Mouse (Mus musculus) liver, embryonic 11.5 days (tissue): Measurements from ENCODE around the gene Klf16. TPM values are rescaled to one million over a fixed set of nuclear protein-coding genes. Genes with fewer than 3 reads are reported as not detected.
A peak's percentile ranks its signal among the peaks of the same experiment; 100 is the strongest.

Source experiments
- ATAC-seq: fragments of 200-750 bp; cut with Nextera tagmentation; replicated peaks from 2 replicates; pipeline ENCODE4 v1.8.0; 2017; ENCODE audit warnings: moderate number of reproducible peaks, mild to moderate bottlenecking, moderate TSS enrichment, moderate library complexity; ENCODE audit not compliant: low FRiP score
- DNase-seq: peaks from one replicate; pipeline ENCODE4 v3.0.0-alpha.2; 2017; ENCODE audit warnings: low spot score
- H3K27ac ChIP-seq: fragments of 300-500 bp; sonication (generic); 2 replicates; pipeline ENCODE4 v1.5.1; 2014; ENCODE audit warnings: mild to moderate bottlenecking, low read depth, low read length, control low read depth
- H3K27me3 ChIP-seq: fragments of 300-500 bp; sonication (generic); replicated peaks from 2 replicates; pipeline ENCODE4 v1.6.1; 2014; ENCODE audit warnings: low read length, mixed read lengths; ENCODE audit not compliant: control insufficient read depth, insufficient read depth
- H3K36me3 ChIP-seq: fragments of 300-500 bp; sonication (generic); 2 replicates; pipeline ENCODE4 v1.6.1; 2014; ENCODE audit warnings: mild to moderate bottlenecking, low read length, moderate library complexity, mixed read lengths; ENCODE audit not compliant: control insufficient read depth, insufficient read depth
- H3K4me1 ChIP-seq: fragments of 300-500 bp; sonication (generic); replicated peaks from 2 replicates; pipeline ENCODE4 v1.6.1; 2014; ENCODE audit warnings: low read length, mixed read lengths; ENCODE audit not compliant: control insufficient read depth, insufficient read depth
- H3K4me2 ChIP-seq: fragments of 300-500 bp; sonication (generic); 2 replicates; pipeline ENCODE4 v1.6.1; 2014; ENCODE audit warnings: mild to moderate bottlenecking, control low read depth, moderate library complexity
- H3K4me3 ChIP-seq: fragments of 300-500 bp; sonication (generic); 2 replicates; pipeline ENCODE4 v1.5.1; 2014; ENCODE audit warnings: low read depth, low read length, control low read depth
- H3K9ac ChIP-seq: fragments of 300-500 bp; sonication (generic); 2 replicates; pipeline ENCODE4 v1.6.1; 2014; ENCODE audit warnings: low read depth, low read length, control low read depth
- H3K9me3 ChIP-seq: fragments of 300-500 bp; sonication (generic); 2 replicates; pipeline ENCODE4 v1.6.1; 2016; ENCODE audit warnings: low read length, inconsistent platforms, mixed read lengths; ENCODE audit not compliant: control insufficient read depth
- WGBS: fragments of 180-500 bp; shearing (Covaris S2); extraction: QIAGEN DNeasy Blood & Tissue Kit; methylation state at CpG from one replicate; pipeline ENCODE4 v1.1.7; 2014; 5-methylcytosine and 5-hydroxymethylcytosine counted together
- polyA plus RNA-seq: library from polyadenylated mRNA; unstranded; fragments of >200 nt; fragmentation: Nextera tagmentation; extraction: Ambion mirVana; gene quantifications from 2 replicates; pipeline ENCODE4 v1.2.1, GENCODE M21; 2014

The Klf16 gene
- polyA plus RNA-seq, 1 experiment from 2014 or later, result 11.4 TPM

- Histone ChIP-seq H3K4me3 (no peak overlapping the region), H3K4me2 (no peak overlapping the region; the same call in 1 of the 2 replicates), H3K27me3 (no peaks in the 10 kb centered on the region), H3K36me3 (peaks cover 56% of the 10 kb centered on the region), H3K9ac (no peak overlapping the region), H3K9me3 (no peaks in the 10 kb centered on the region), H3K4me1 (peaks cover 22% of the 10 kb centered on the region), H3K27ac (peak overlapping the region; percentile 13)
- no peak for ATAC-seq
- no peak for DNase-seq
- WGBS, result 92% methylated on average over 15 of the region's 15 CpGs
Observed at GRCm38 (mm10) chr10:80547539-80547938, 29.6 kb downstream of the Klf16 start.

DNA sequence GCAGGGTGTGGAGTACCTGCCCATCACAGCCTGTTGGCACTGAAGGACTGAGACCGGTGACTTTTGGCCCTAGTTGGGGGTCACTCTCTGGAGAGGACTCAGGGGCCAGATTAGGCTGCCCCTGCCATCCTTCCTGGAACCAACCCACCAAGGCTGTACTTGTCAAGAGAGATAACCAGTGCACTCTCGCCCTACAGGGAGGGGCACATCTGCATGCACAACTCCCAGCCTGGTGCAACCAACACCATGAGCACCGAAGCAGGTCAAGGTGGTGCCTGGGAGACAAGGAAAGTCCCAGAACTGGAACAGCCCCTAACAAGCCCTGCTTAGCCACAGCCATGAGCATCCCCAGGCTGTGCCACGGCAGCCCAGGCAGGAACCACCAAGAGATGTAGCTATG, 30.2 kb downstream of the Klf16 start:
- Histone ChIP-seq H3K4me3 (no peak overlapping the region), H3K4me1 (peaks cover 17% of the 10 kb centered on the region), H3K9ac (no peak overlapping the region; the same call in 1 of the 2 replicates), H3K27ac (peak overlapping the region; percentile 13; the same call in 1 of the 2 replicates), H3K27me3 (no peaks in the 10 kb centered on the region), H3K4me2 (peak overlapping the region; percentile 16; the same call in 1 of the 2 replicates), H3K36me3 (peaks cover 62% of the 10 kb centered on the region), H3K9me3 (no peaks in the 10 kb centered on the region)
- 72% methylated on average over 4 of the region's 4 CpGs for WGBS
- ATAC-seq, result peak; percentile 56
- no peak for DNase-seq

- H3K36me3 ChIP-seq, result peaks cover 64% of the 10 kb centered on the region
- H3K27me3 ChIP-seq, result no peaks in the 10 kb centered on the region
- ATAC-seq, result no peak
- no peak for DNase-seq
- no peak overlapping the region for H3K9ac ChIP-seq
- WGBS, result 92% methylated on average over 8 of the region's 8 CpGs
- H3K27ac ChIP-seq, result no peak overlapping the region
- H3K4me3 ChIP-seq, result no peak overlapping the region
- no peaks in the 10 kb centered on the region for H3K9me3 ChIP-seq
- peaks cover 17% of the 10 kb centered on the region for H3K4me1 ChIP-seq
- no peak overlapping the region for H3K4me2 ChIP-seq
Observed at GRCm38 (mm10) chr10:80545590-80545989, 31.5 kb downstream of the Klf16 start.

DNA sequence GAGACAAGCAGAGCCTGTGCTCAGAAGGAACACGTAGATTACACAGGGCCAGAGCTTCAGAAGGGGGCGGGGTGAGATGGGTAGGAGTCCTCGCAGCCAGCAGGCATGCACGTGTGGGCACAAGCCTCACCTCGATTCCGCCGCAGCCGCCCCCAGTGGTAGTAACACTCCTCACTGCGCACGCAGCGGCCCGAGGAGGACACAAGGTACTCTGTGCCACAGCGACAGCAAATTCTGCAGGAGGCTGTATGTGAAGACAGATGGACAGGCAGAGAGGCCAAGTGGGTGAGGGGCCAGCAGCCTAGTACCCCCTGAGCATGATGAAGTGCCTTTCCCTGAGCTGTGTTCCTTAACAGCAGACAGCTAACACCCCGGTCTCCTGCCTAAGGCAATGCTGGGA, 33.2 kb downstream of the Klf16 start:
- Histone ChIP-seq H3K36me3 (peaks cover 55% of the 10 kb centered on the region), H3K4me2 (no peak overlapping the region), H3K9me3 (no peaks in the 10 kb centered on the region), H3K27me3 (no peaks in the 10 kb centered on the region), H3K27ac (no peak overlapping the region), H3K4me3 (no peak overlapping the region), H3K9ac (no peak overlapping the region), H3K4me1 (peaks cover 17% of the 10 kb centered on the region)
- 90% methylated on average over 14 of the region's 14 CpGs for WGBS
- DNase-seq, result no peak
- no peak for ATAC-seq

- H3K9ac ChIP-seq, result no peak overlapping the region
- no peaks in the 10 kb centered on the region; the same call in 1 of the 2 replicates for H3K27me3 ChIP-seq
- H3K4me3 ChIP-seq, result no peak overlapping the region
- peak; percentile 5; the same call in 1 of the 2 replicates for ATAC-seq
- H3K36me3 ChIP-seq, result peaks cover 27% of the 10 kb centered on the region
- H3K4me2 ChIP-seq, result peak overlapping the region; percentile 55
- no peak for DNase-seq
- no peaks in the 10 kb centered on the region for H3K9me3 ChIP-seq
- 23% methylated on average over 5 of the region's 5 CpGs for WGBS
- H3K4me1 ChIP-seq, result peaks cover 22% of the 10 kb centered on the region
- no peak overlapping the region for H3K27ac ChIP-seq
Observed at GRCm38 (mm10) chr10:80539493-80539892, 37.6 kb downstream of the Klf16 start.

DNA sequence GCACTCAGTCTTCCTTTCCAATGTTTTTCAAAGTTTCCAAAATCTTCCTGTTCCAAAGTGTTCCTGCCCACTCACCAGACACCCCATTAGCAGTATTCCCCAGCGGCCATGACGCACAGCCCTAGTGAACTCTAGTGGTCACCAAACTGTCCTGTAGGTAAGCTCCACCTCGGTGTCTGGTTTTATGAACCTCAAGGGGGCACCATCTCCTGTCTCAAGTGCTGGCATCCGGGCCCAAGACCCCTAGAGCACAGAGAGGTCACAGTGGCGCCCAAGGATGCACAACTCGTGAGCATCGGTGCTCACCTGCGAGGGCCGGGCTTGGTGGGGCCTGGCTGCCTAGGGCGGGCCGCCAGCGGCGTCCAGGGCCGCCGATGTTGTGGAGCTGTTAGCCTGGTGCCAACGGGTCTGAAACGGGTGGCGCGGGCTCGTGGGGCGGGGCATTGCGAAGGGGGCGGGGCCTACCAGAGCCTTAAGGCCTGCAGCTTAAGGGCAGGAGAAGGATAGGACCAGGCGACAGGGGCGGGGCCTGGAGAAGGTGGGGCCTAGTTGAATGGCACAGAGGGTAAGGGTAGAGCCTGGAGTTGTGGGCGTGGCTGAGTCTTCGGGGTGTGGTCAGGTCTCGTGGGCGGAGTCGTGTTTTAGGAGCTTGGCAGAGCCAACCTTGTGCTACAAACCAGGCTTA, 38.3 kb downstream of the Klf16 start, which contains the start of gene Atp8b3:
Atp8b3 (minus strand) TSS at position 415 of the 685 bp plus-strand sequence.
- DNase-seq (peak; percentile 90), ATAC-seq (peak; percentile 92)
- peak within 1 kb of the TSS; percentile 30 for H3K4me3 ChIP-seq
- WGBS, result 3% methylated on average over 30 of the region's 30 CpGs
- H3K27ac ChIP-seq, result no peak within 1 kb of the TSS
- no peaks in the 10 kb centered on the region; the same call in 1 of the 2 replicates for H3K27me3 ChIP-seq
- H3K4me2 ChIP-seq, result peak within 1 kb of the TSS; percentile 55
- H3K4me1 ChIP-seq, result peaks cover 28% of the 10 kb centered on the region
- H3K36me3 ChIP-seq, result peaks cover 21% of the 10 kb centered on the region
- H3K9ac ChIP-seq, result peak within 1 kb of the TSS; percentile 23; the same call in 1 of the 2 replicates
- no peaks in the 10 kb centered on the region for H3K9me3 ChIP-seq

- 57% methylated on average over 5 of the region's 5 CpGs for WGBS
- ATAC-seq, result no peak
Observed at GRCm38 (mm10) chr10:80538180-80538579, 38.9 kb downstream of the Klf16 start.

GRCm38 (mm10) chr10:80535711-80536110, 41.4 kb downstream of the Klf16 start:
- H3K9ac ChIP-seq, result peak overlapping the region; percentile 39
- WGBS, result 9% methylated on average over 13 of the region's 13 CpGs
- H3K36me3 ChIP-seq, result no peaks in the 10 kb centered on the region
- peak; percentile 60 for DNase-seq
- peak overlapping the region; percentile 43 for H3K4me3 ChIP-seq
- peaks cover 39% of the 10 kb centered on the region for H3K4me1 ChIP-seq
- no peaks in the 10 kb centered on the region for H3K9me3 ChIP-seq
- H3K27me3 ChIP-seq, result no peaks in the 10 kb centered on the region; the same call in 1 of the 2 replicates
- H3K27ac ChIP-seq, result peak overlapping the region; percentile 23; the same call in 1 of the 2 replicates
- H3K4me2 ChIP-seq, result peak overlapping the region; percentile 68
- ATAC-seq, result no peak

More at GRCm38 (mm10) chr10:80538180-80538579, 38.9 kb downstream of the Klf16 start:
- H3K9me3 ChIP-seq, result no peaks in the 10 kb centered on the region
- no peak overlapping the region for H3K4me3 ChIP-seq
- no peaks in the 10 kb centered on the region; the same call in 1 of the 2 replicates for H3K27me3 ChIP-seq
- H3K27ac ChIP-seq, result no peak overlapping the region
- H3K9ac ChIP-seq, result no peak overlapping the region
- H3K36me3 ChIP-seq, result peaks cover 16% of the 10 kb centered on the region
- H3K4me2 ChIP-seq, result no peak overlapping the region
- H3K4me1 ChIP-seq, result peaks cover 35% of the 10 kb centered on the region
- DNase-seq, result no peak
